Mouse (Mus musculus) ES-Bruce4 (cell line): ENCODE results near the gene Parp3.

Experiments
- CTCF ChIP-seq: IDR thresholded peaks from one replicate; pipeline ENCODE4 v1.8.1; 2011; ENCODE audit warnings: low read depth, low read length
- EP300 ChIP-seq: IDR thresholded peaks from 2 replicates; pipeline ENCODE4 v1.6.1; 2011; ENCODE audit warnings: low read depth, low read length; ENCODE audit not compliant: insufficient read depth

- no peak for TF ChIP-seq CTCF
- TF ChIP-seq EP300: no peak
These were observed 25.1 kb upstream of the Parp3 start for GRCm38 (mm10) chr9:106501846-106502245.
